Mouse (Mus musculus) ovary, adult 18-20 months (tissue): ENCODE data around the gene Gm20422.

Source experiments
- DNase-seq: peaks from one replicate; pipeline ENCODE4 v3.0.0; 2022; ENCODE audit warnings: low spot score, mixed read lengths

Gm20422 gene

DNA sequence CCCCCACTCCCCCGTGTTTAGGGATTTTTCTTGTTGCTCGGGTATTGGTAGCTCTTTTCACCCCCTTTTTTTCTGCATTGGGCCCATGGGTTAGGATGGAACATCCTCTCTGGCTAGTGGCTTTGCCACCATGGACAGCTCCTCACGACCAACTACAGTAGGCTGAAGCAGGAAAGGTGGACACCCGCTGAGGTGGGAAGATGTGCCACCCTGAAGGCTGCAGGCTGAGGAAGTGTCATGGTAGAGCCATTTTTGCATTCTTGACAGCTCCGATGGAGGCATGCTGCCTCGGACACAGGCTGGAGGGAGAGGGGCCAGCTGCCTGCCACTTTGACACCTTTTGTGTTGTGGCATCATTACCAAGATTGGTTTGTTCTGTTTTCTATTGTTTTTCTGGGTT, 72.9 kb downstream of the Gm20422 start:
- no peak for DNase-seq
